Mouse (Mus musculus) hindbrain, postnatal 0 days (tissue): ENCODE results near the gene B020031M17Rik. TPM values are rescaled to one million over a fixed set of nuclear protein-coding genes. Genes with fewer than 3 reads are reported as not detected.
"Not testable (repeated sequence)": the region's sequence is repeated elsewhere in the genome, so short reads cannot be mapped to it uniquely, and the experiment has no call there.

ENCODE experiments used
- ATAC-seq: fragments of 200-750 bp; cut with Nextera tagmentation; 2 replicates; pipeline ENCODE4 v1.8.0; 2017; ENCODE audit warnings: mild to moderate bottlenecking, moderate TSS enrichment, moderate library complexity
- DNase-seq: peaks from one replicate; pipeline ENCODE4 v3.0.0-alpha.2; 2015; ENCODE audit warnings: low spot score
- H3K27ac ChIP-seq: fragments of 300-500 bp; sonication (generic); 2 replicates; pipeline ENCODE4 v1.5.1; 2014; ENCODE audit warnings: mild to moderate bottlenecking
- H3K27me3 ChIP-seq: fragments of 300-500 bp; sonication (generic); 2 replicates; pipeline ENCODE4 v1.6.1; 2014; ENCODE audit warnings: low read length, mixed read lengths; ENCODE audit not compliant: insufficient read depth
- H3K36me3 ChIP-seq: fragments of 300-500 bp; sonication (generic); 2 replicates; pipeline ENCODE4 v1.6.1; 2014; ENCODE audit warnings: low read length, mixed read lengths; ENCODE audit not compliant: insufficient read depth
- H3K4me1 ChIP-seq: fragments of 300-500 bp; sonication (generic); 2 replicates; pipeline ENCODE4 v1.6.1; 2014; ENCODE audit warnings: antibody characterized with exemption, low read length, mixed read lengths; ENCODE audit not compliant: insufficient read depth
- H3K4me2 ChIP-seq: fragments of 300-500 bp; sonication (generic); 2 replicates; pipeline ENCODE4 v1.6.1; 2014; ENCODE audit warnings: low read depth, mild to moderate bottlenecking, low read length, moderate library complexity, mixed read lengths
- H3K4me3 ChIP-seq: fragments of 300-500 bp; sonication (generic); 2 replicates; pipeline ENCODE4 v1.5.1; 2014; ENCODE audit warnings: low read length
- H3K9ac ChIP-seq: fragments of 300-500 bp; sonication (generic); replicated peaks from 2 replicates; pipeline ENCODE4 v1.6.1; 2014; ENCODE audit warnings: mild to moderate bottlenecking, low read length, moderate library complexity, mixed read lengths
- H3K9me3 ChIP-seq: fragments of 300-500 bp; sonication (generic); 2 replicates; pipeline ENCODE4 v1.6.1; 2016; ENCODE audit warnings: low read length, mixed read lengths
- WGBS: fragments of 180-500 bp; shearing (Covaris S2); extraction: QIAGEN DNeasy Blood & Tissue Kit; methylation state at CpG from one replicate; pipeline ENCODE4 v1.1.7; 2014; 5-methylcytosine and 5-hydroxymethylcytosine counted together
- polyA plus RNA-seq: library from polyadenylated mRNA; unstranded; fragments of >200 nt; fragmentation: Nextera tagmentation; extraction: Ambion mirVana; gene quantifications from 2 replicates; pipeline ENCODE4 v1.2.1, GENCODE M21; 2015
- total RNA-seq: library from RNA; depleted of rRNA; stranded (reverse); fragments of >200 nt; gene quantifications from 2 replicates; pipeline ENCODE4 v1.2.3, GENCODE M21; 2014; rRNA removed

The B020031M17Rik gene
- total RNA-seq (not detected in 2 replicates), polyA plus RNA-seq (not detected in 2 replicates)

DNA sequence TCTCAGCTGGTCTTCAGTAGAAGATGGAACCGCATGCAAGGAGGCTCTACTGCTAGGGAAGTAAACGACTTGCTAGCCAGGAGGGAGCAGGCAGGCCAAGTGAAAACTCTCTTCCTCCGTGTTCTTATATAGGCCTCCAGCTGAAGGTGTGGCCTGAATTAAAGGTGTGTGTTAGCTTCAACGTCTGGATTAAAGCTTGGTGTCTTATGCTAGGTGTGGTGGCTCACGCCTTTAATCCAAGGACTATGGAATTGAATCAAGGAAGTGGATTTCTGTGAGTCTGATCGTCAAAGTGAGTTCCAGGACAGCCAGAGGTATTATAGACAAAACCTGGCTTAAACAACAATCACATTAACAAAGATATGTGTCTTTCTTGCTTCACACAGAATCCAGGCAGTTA, at the start of gene B020031M17Rik:
B020031M17Rik (minus strand) TSS at position 101 of the 400 bp plus-strand sequence.
- DNase-seq, H3K9me3 ChIP-seq, H3K27ac ChIP-seq, H3K9ac ChIP-seq, H3K4me3 ChIP-seq, H3K4me1 ChIP-seq, H3K36me3 ChIP-seq, H3K27me3 ChIP-seq, ATAC-seq, H3K4me2 ChIP-seq: not testable (repeated sequence)
- 77% methylated on average over 3 of the region's 6 CpGs for WGBS

DNA sequence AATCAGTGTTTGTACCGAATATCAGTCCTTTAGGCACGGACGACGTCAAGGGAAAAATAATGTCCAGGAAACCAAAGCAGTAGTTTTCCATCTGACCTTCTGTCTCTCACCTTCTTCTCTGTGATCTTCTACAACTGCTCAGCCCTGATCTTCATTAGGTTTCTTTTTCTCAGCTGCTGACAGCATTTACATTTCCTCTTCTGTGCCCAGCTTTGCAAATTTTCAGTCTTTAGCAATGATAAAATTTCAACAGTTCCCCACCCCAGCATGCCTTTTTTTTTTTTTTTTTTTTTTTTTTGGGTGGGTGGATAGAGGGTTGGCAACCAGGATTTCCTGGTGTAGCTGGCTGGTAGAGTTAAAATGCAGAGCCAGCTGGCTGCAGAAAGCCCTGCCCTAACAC, 48.6 kb upstream of the B020031M17Rik start:
- not testable (repeated sequence) for H3K36me3 ChIP-seq, H3K9me3 ChIP-seq, DNase-seq, H3K4me3 ChIP-seq, H3K27ac ChIP-seq, ATAC-seq, H3K4me2 ChIP-seq, H3K27me3 ChIP-seq, H3K4me1 ChIP-seq, H3K9ac ChIP-seq
- WGBS = no CpG with 5 or more reads among the region's 4 CpGs

DNA sequence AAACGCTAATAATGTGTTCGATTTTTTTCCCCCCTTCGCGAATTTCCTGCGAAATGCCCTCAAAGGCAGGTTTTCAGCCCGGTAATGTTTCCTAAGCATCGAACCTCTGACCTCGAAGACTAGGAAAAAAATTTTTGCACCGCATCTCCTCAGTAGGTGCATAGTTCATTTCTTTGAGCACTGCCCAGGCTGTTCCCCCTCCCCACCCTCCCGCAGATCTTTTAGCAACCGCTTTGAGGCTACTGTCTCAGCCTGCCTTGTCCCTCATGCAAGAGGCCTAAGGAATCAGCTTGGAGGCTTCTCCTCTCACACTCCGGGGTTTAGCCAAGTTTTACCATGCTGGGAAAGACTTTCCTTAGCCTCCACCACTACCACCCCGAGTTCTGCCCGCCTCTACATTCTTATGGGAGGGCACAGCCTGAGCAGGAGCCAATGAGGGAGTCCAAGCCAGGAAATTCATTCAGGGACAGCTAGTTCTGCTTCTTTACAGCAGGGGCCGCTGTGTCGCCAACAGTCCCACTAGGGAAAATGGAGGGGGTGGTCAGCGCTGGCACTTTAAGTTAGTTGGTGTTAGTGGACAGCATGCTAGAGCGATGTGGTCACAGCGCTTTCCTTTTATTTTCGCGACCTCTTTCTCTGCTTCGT, 48.0 kb upstream of the B020031M17Rik start:
- H3K27ac ChIP-seq, H3K4me2 ChIP-seq, H3K4me1 ChIP-seq, DNase-seq, H3K36me3 ChIP-seq, H3K27me3 ChIP-seq, H3K9ac ChIP-seq, H3K9me3 ChIP-seq, H3K4me3 ChIP-seq: not testable (repeated sequence)
- WGBS = no CpG with 5 or more reads among the region's 22 CpGs
- peak; percentile 89 for ATAC-seq

DNA sequence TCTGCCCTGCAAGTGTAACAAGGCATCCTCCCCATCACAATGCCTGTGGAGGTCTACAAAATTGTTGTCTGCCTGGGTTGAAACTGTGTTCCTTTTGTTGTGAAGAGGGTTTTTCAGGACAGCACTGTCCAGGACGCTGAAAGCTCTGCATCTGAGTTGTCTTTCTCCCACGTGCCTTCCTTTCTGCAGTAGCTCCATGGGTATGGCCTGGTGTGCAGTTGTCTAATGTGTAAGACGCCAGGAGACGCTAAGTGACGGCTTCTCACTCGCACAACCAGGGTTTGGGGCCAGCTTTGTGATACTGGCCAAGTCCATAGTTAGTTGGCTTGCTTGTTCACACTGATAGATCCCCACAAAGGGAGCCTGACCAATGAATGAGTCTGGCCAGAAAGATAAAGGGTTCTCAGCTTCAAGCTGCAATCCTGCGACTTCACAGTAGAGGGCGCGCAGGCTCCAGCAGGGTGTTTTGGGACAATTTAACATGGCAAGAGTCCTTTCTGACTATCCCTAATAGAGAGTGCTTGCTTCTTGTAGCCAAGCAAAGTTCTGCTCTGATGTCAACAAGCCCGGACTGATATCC, 41.4 kb upstream of the B020031M17Rik start:
- H3K27me3 ChIP-seq, H3K4me2 ChIP-seq, H3K4me3 ChIP-seq, H3K9ac ChIP-seq, ATAC-seq, H3K27ac ChIP-seq, H3K36me3 ChIP-seq, H3K9me3 ChIP-seq, H3K4me1 ChIP-seq, DNase-seq: not testable (repeated sequence)
- WGBS = no CpG with 5 or more reads among the region's 10 CpGs

DNA sequence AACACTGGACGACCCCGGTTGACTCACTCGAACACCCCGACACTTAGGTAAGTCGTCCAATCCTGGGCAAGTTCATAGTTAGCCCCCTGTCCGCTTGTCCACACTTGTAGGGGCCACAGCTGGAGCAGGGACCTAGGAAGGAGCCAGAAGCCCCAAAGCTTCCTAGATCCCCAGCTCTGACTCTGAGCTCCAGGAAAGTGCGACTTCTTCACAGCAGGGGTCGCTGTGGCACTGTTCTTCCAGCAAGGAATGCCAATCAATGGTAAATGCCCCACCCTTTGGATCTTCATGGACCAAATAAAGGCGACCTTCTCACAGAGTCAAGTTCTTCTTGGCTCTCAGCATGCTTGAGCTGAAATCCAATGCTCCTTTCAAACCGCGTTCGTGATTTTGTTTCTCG, 40.7 kb upstream of the B020031M17Rik start:
- H3K4me1 ChIP-seq, H3K9me3 ChIP-seq, H3K36me3 ChIP-seq, H3K4me3 ChIP-seq, H3K9ac ChIP-seq, H3K4me2 ChIP-seq, H3K27me3 ChIP-seq, DNase-seq, H3K27ac ChIP-seq: not testable (repeated sequence)
- ATAC-seq = peak; percentile 49; the same call in 1 of the 2 replicates
- WGBS = no CpG with 5 or more reads among the region's 13 CpGs

DNA sequence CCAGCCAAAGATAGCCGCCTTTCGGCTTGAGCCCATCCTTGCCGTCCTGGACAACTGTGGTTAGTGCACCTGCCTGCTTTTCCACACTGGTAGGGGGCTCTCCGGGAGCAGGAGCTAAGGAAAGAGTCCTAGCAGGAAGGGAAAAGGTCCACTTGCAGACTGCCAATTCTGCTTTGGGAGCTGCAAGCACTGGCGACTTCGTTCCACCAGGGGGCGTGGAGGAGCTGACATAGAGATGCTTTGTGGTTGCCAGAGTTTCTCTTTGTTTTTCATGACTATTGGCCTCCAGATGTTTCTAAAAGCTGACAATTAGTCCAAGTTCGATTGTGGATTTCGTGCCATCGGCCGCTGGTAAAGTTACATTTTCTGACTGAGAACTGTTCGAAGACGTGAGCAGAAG, 18.6 kb upstream of the B020031M17Rik start:
- WGBS = no CpG with 5 or more reads among the region's 13 CpGs
- H3K4me3 ChIP-seq, H3K27ac ChIP-seq, H3K27me3 ChIP-seq, H3K9me3 ChIP-seq, H3K9ac ChIP-seq, H3K4me1 ChIP-seq, DNase-seq, H3K4me2 ChIP-seq, H3K36me3 ChIP-seq: not testable (repeated sequence)
- 0 out of 2 replicates have a peak, but pooled peaks have one; percentile 30 for ATAC-seq

DNA sequence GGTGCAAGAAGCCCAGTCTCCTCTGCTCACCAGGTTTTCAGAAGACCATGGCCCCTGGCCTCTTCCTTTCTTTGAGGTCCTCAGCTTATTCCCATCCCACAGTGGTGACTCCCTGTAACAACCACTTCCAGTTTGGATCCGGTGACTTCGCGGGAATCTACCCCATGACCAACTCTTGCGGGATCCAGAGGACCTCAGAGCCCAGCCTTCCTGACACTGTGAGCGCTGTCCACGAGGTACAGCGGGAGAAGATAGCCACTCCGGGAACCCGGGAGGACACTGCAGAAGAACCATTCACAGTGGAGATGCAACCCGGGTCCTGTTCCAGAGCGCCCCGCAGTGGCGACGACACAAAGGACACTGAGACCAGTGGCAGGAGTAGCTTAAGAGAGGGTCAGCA, 17.6 kb upstream of the B020031M17Rik start:
- DNase-seq, H3K4me2 ChIP-seq, H3K27ac ChIP-seq, H3K9me3 ChIP-seq, H3K4me1 ChIP-seq, H3K9ac ChIP-seq, H3K36me3 ChIP-seq, H3K4me3 ChIP-seq, H3K27me3 ChIP-seq: not testable (repeated sequence)
- WGBS = no CpG with 5 or more reads among the region's 14 CpGs
- peak; percentile 22; the same call in 1 of the 2 replicates for ATAC-seq

DNA sequence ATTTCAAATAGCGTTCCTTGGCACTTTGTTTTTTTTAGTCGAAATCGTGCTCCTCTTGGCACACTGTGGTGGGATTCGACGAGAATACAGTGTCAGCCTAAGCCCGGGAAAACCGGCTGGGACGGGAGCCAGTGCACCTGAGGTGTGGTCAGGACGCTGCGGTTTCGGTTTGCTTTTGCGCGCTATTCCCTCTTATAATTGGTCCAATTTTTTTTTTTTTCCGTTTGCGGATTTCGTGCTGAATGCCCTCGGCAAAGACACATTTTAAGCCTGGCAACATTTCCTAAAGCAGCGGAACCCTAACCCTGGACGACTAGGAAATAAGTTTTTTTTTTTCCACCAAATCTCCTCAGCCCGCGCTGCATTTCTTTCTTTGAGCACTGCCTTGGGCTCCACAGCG, 15.4 kb upstream of the B020031M17Rik start:
- ATAC-seq = peak; percentile 18; the same call in 1 of the 2 replicates
- not testable (repeated sequence) for H3K27me3 ChIP-seq, H3K4me2 ChIP-seq, H3K9me3 ChIP-seq, H3K4me1 ChIP-seq, H3K27ac ChIP-seq, H3K36me3 ChIP-seq, DNase-seq, H3K9ac ChIP-seq, H3K4me3 ChIP-seq
- WGBS = 1% methylated on average over 21 of the region's 22 CpGs

DNA sequence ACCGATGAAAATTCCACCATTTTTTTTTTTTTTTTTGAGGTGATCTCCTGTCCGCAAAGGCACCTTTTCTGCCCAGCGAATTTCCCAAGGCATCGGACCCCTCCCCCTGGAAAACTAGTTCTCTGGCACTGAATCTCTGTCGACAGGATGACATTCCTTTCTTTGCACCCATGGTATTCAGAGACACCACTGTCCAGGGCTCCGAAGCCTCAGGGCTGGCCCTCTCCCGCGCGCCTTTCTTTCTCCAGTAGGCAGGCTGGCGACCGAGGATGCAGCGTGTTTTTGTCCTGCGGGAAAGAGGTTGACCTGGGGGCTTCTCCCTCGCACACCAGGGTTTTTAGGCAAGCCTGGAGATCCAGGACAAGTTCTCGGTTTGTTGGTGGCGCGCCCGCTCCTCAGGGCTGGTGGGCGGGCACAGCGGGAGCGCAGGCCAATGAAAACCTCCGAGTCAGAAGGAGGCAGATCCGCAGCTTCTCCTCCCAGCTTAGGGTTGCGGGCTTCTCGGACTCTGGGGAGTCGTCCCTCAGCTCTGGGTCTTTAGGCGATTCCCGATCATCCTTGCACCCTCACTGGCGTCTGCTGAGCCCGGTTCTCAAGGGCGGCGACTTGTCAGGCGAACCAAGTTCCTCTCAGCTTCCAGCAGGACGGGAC, 14.8 kb upstream of the B020031M17Rik start:
- H3K4me3 ChIP-seq, H3K4me2 ChIP-seq, DNase-seq, H3K4me1 ChIP-seq, H3K27ac ChIP-seq, H3K9ac ChIP-seq, H3K36me3 ChIP-seq, H3K27me3 ChIP-seq, H3K9me3 ChIP-seq: not testable (repeated sequence)
- ATAC-seq = peak; percentile 36; the same call in 1 of the 2 replicates
- WGBS = 1% methylated on average over 14 of the region's 34 CpGs

DNA sequence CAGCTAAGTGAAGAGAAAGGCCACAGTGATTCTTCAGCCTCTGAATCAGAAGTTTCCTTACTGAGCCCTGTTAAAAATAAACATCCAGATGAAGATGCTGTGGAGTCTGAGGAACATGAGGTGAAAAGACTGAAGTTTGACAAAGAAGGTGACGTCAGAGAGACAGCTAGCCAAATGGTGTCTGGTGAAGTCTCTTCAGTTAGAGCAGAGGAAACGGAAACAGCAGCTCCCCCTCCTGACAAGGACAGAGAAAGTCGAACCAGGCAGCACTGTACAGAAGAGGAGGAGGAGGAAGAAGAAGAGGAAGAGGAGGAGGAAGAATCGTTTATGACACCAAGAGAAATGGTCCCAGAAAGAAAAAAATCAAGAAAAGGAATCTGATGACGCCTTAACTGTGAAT, 12.2 kb upstream of the B020031M17Rik start:
- not testable (repeated sequence) for H3K4me3 ChIP-seq, H3K9me3 ChIP-seq, H3K36me3 ChIP-seq, H3K9ac ChIP-seq, ATAC-seq, H3K27ac ChIP-seq, DNase-seq, H3K27me3 ChIP-seq, H3K4me1 ChIP-seq, H3K4me2 ChIP-seq
- no CpG with 5 or more reads among the region's 5 CpGs for WGBS
